Mouse (Mus musculus) C2C12 (cell line): ENCODE results near the gene Snx1.

ENCODE experiments used
- CTCF ChIP-seq: IDR thresholded peaks from one replicate; pipeline ENCODE4 v1.5.1; 2011; ENCODE audit not compliant: control insufficient read depth, insufficient read depth, insufficient read length
- MYOD1 ChIP-seq: IDR thresholded peaks from one replicate; pipeline ENCODE4 v1.6.1; 2011; ENCODE audit warnings: low read depth; ENCODE audit not compliant: control insufficient read depth, insufficient read length
- MYOG ChIP-seq: IDR thresholded peaks from one replicate; pipeline ENCODE4 v1.6.1; 2011; ENCODE audit not compliant: control insufficient read depth, insufficient read length; ENCODE audit errors: extremely low read depth

DNA sequence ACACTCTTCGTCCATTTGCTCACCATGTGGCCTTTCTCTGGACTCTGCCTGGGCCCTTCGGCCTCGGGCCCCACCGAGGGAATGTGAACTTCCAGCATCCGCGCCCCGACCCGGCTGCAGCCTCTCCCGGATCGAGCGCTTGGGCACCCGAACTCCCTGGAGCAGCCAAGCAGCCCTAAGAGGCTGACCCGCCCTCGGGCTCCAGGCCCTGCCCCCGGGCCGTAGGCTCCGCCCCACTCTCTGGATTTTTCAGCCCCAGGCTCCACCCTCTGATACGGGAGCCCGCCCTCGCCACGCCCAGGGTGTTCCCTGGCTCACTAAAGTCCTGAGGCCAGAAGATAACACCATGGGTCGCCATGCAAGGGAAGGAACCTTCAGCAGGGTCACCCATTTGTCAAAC lies 56.8 kb downstream of the Snx1 start, which contains the start of gene Snx22:
- no peak for TF ChIP-seq CTCF
- TF ChIP-seq MYOD1 = no peak
- TF ChIP-seq MYOG = no peak
